ENCODE assay signal across 8 mouse cellular contexts in genomic region chr19:23757961-23758553, GRCm38 (mm10). TPM values are rescaled to one million over a fixed set of nuclear protein-coding genes. Genes with fewer than 3 reads are reported as not detected.
DNase-seq lines count a peak whose midpoint lies in the region; ATAC-seq and TF ChIP-seq lines count a peak whose summit lies in the region.

No protein-coding gene starts in this region.

- peaks cover 2% of the 10 kb centered on the region in 2 experiments; a peak in 1 of 4 replicates for H3K4me1 ChIP-seq in ES-E14 (ENCODE audit: control insufficient read depth in 2 of 2, insufficient read depth in 2 of 2, low read length in 2 of 2, poor library complexity in 1 of 2)
- peaks cover 13% of the 10 kb centered on the region for H3K4me1 ChIP-seq in forebrain, embryonic 14.5 days (ENCODE audit: control insufficient read depth, insufficient read depth, low read length)
- H3K4me1 ChIP-seq in neural tube, embryonic 15.5 days: peaks cover 22% of the 10 kb centered on the region
- H3K4me1 ChIP-seq in thymus, adult 2 months (replicated peaks; ENCODE audit: control insufficient read depth, insufficient read depth, low read length): peaks cover 10% of the 10 kb centered on the region

- H3K27ac ChIP-seq in ES-E14 (ENCODE audit: insufficient read depth, low read depth, low read length, poor library complexity, severe bottlenecking): no peak overlapping the region
- H3K27ac ChIP-seq in forebrain, embryonic 14.5 days (ENCODE audit: low read depth, low read length): peak overlapping the region; percentile 96
- peak overlapping the region; percentile 99 for H3K27ac ChIP-seq in neural tube, embryonic 15.5 days (replicated peaks)
- no peak overlapping the region for H3K27ac ChIP-seq in thymus, adult 2 months (ENCODE audit: control insufficient read depth, insufficient read depth, low read length)

- in situ Hi-C loops in ES-E14 (cut with MboI; ENCODE audit: low sequenced_read_pairs in 2 of 2, unreplicated experiment in 2 of 2): no loop called here

- WGBS in forebrain, embryonic 14.5 days: under 1% methylated on average over 40 of the region's 40 CpGs
- WGBS in neural tube, embryonic 15.5 days: under 1% methylated on average over 40 of the region's 40 CpGs
- WGBS in thymus, adult 2 months: 2% methylated on average over 40 of the region's 40 CpGs

- peak; percentile 85 for ATAC-seq in forebrain, embryonic 14.5 days
- peak; percentile 82 for ATAC-seq in neural tube, embryonic 15.5 days (ENCODE audit: low FRiP score)

- no peaks in the 10 kb centered on the region for H3K27me3 ChIP-seq in forebrain, embryonic 14.5 days (replicated peaks; ENCODE audit: control insufficient read depth, insufficient read depth, low read length)
- no peaks in the 10 kb centered on the region for H3K27me3 ChIP-seq in neural tube, embryonic 15.5 days (replicated peaks)
- peaks cover 9% of the 10 kb centered on the region for H3K27me3 ChIP-seq in thymus, adult 2 months (ENCODE audit: control insufficient read depth, insufficient read depth, low read length)

- H3K4me3 ChIP-seq in ES-E14 (ENCODE audit: insufficient read depth in 1 of 2, low read depth in 1 of 2, low read length in 2 of 2, poor library complexity in 1 of 2, severe bottlenecking in 1 of 2): peak overlapping the region; percentile 74 to 83
- peak overlapping the region; percentile 68 for H3K4me3 ChIP-seq in forebrain, embryonic 14.5 days (ENCODE audit: low read depth, low read length)
- peak overlapping the region; percentile 77 for H3K4me3 ChIP-seq in neural tube, embryonic 15.5 days (replicated peaks)
- H3K4me3 ChIP-seq in thymus, adult 2 months (ENCODE audit: control insufficient read depth, insufficient read depth, low read length): peak overlapping the region; percentile 80

- no peak for TF ChIP-seq POLR2A in thymus, adult 2 months (IDR thresholded peaks at IDR 0.05; ENCODE audit: control insufficient read depth, extremely low read depth, insufficient read depth, low read length, poor library complexity)

- H3K36me3 ChIP-seq in ES-E14 (ENCODE audit: control insufficient read depth, insufficient read depth, low read length, poor library complexity, severe bottlenecking): no peaks in the 10 kb centered on the region
- H3K36me3 ChIP-seq in forebrain, embryonic 14.5 days (ENCODE audit: control insufficient read depth, insufficient read depth, low read length): no peaks in the 10 kb centered on the region
- H3K36me3 ChIP-seq in neural tube, embryonic 15.5 days: no peaks in the 10 kb centered on the region
- no peaks in the 10 kb centered on the region for H3K36me3 ChIP-seq in thymus, adult 2 months (ENCODE audit: control insufficient read depth, insufficient read depth, low read length)

- intact Hi-C loops in heart, postnatal 14 days (cut with DNase I): loop anchor here (2.0 to 10.0 kb wide), 3 partner anchors 71 to 211 kb away; partner anchors contain the start of gene Ptar1

- peak overlapping the region; percentile 76 for H3K9ac ChIP-seq in ES-E14 (ENCODE audit: insufficient read depth, low read depth, low read length, poor library complexity, severe bottlenecking)
- peak overlapping the region; percentile 83 for H3K9ac ChIP-seq in forebrain, embryonic 14.5 days (ENCODE audit: low read length)
- peak overlapping the region; percentile 89 for H3K9ac ChIP-seq in neural tube, embryonic 15.5 days (replicated peaks)

- DNase-seq in ES-E14 (ENCODE audit: low read depth, low spot score): peak; percentile 90
- peak; percentile 95 for DNase-seq in cerebellum, adult 11 months
- peak; percentile 97 for DNase-seq in forebrain, embryonic 14.5 days (ENCODE audit: low spot score)
- peak; percentile 94 to 97 for DNase-seq in heart, postnatal 14 days
- peak; percentile 97 for DNase-seq in layer of hippocampus, adult 11-12 months (ENCODE audit: low spot score)
- DNase-seq in lung, adult 18-20 months: peak; percentile 89 to 93
- DNase-seq in thymus, adult 2 months: peak; percentile 79

- peak; percentile 100 for TF ChIP-seq CTCF in thymus, adult 2 months (IDR thresholded peaks at IDR 0.05; ENCODE audit: borderline replicate concordance, control insufficient read depth, extremely low read depth, insufficient read depth, low read length, poor library complexity)

- H3K9me3 ChIP-seq in ES-E14 (ENCODE audit: control insufficient read depth, insufficient read depth, low read depth, low read length): no peaks in the 10 kb centered on the region
- no peaks in the 10 kb centered on the region for H3K9me3 ChIP-seq in forebrain, embryonic 14.5 days (replicated peaks; ENCODE audit: control insufficient read depth, low read length)
- no peaks in the 10 kb centered on the region for H3K9me3 ChIP-seq in neural tube, embryonic 15.5 days (replicated peaks)

- peak overlapping the region; percentile 67 for H3K4me2 ChIP-seq in forebrain, embryonic 14.5 days (ENCODE audit: low read length)
- H3K4me2 ChIP-seq in neural tube, embryonic 15.5 days: peak overlapping the region; percentile 76

TF ChIP-seq in ES-E14, 5 proteins besides CTCF, POLR2A, EP300 and RAD21:
- peak; percentile 9; the same call in 1 of the 2 replicates for TF ChIP-seq ZC3H11A (IDR thresholded peaks at IDR 0.05; ENCODE audit: borderline replicate concordance, low read depth, low read length)
- no peak for TF ChIP-seq CHD2 (IDR thresholded peaks at IDR 0.05; ENCODE audit: low read depth, low read length)
- TF ChIP-seq ZNF384 (IDR thresholded peaks at IDR 0.05; ENCODE audit: low read depth, low read length): no peak

RNA-seq across cellular contexts. Expression of gene Apba1, which starts 0.6 kb away (rescaled TPM):
- total RNA-seq in ES-E14 (2012; rRNA removed): 0.16 and 0.22 TPM in 2 replicates
- polyA plus RNA-seq in forebrain, embryonic 14.5 days (2014; fragmentation: Nextera tagmentation; extraction: Ambion mirVana): 5.1 and 5.8 TPM in 2 replicates
- 1 to 10 TPM; 4.2 to 4.4 TPM for total RNA-seq in heart, postnatal 14 days (2021)
- 10.6 and 11.8 TPM in 2 replicates for polyA plus RNA-seq in neural tube, embryonic 15.5 days (2015; fragmentation: Nextera tagmentation; extraction: Ambion mirVana)
- polyA plus RNA-seq in thymus, adult 2 months (2012; rRNA removed): 3.6 and 4.3 TPM in 2 replicates

Comparison
In these comparisons a context has a peak if more than half of its experiments do, and no peak if none do; other contexts are left out.
1. H3K27ac ChIP-seq: peak in forebrain, embryonic 14.5 days (single experiment) and neural tube, embryonic 15.5 days (single experiment); none in ES-E14 (single experiment) and thymus, adult 2 months (single experiment).
2. Peak in every context shown above with its lines, with median percentiles within 50 percentile points of each other: DNase-seq, H3K4me3 ChIP-seq and H3K9ac ChIP-seq.